Mouse (Mus musculus) left cerebral cortex, adult 6 months (tissue): Measurements from ENCODE around the gene Smoc2. TPM values are rescaled to one million over a fixed set of nuclear protein-coding genes. Genes with fewer than 3 reads are reported as not detected.

Experiments
- long read RNA-seq, 2 experiments: library from polyadenylated mRNA; unstranded; transcript quantifications; one replicate each; pipeline ENCODE4 v2.0.0; 2019 to 2020
- polyA plus RNA-seq: library from polyadenylated mRNA; unstranded; fragments of <200 nt; fragmentation: Nextera tagmentation; gene quantifications from 2 replicates; pipeline ENCODE4 v1.2.3, GENCODE M21; 2021

Gene Smoc2
- polyA plus RNA-seq = 8.9 and 11.0 TPM in 2 replicates
- long read RNA-seq, experiment 1, transcript Smoc2-201 (13 exons, 2,832 nt) = major isoform, 36 of 67 reads
- long read RNA-seq, experiment 1, partial matches to known transcripts = 5 of 67 reads
- long read RNA-seq, experiment 1, other reads (novel, unspliced or antisense) = 23 of 67 reads
- long read RNA-seq, experiment 2, transcript Smoc2-201 (13 exons, 2,832 nt) = major isoform, 9 of 20 reads
- long read RNA-seq, experiment 2, partial matches to known transcripts = 8 of 20 reads
- long read RNA-seq, experiment 2, other reads (novel, unspliced or antisense) = 3 of 20 reads

DNA sequence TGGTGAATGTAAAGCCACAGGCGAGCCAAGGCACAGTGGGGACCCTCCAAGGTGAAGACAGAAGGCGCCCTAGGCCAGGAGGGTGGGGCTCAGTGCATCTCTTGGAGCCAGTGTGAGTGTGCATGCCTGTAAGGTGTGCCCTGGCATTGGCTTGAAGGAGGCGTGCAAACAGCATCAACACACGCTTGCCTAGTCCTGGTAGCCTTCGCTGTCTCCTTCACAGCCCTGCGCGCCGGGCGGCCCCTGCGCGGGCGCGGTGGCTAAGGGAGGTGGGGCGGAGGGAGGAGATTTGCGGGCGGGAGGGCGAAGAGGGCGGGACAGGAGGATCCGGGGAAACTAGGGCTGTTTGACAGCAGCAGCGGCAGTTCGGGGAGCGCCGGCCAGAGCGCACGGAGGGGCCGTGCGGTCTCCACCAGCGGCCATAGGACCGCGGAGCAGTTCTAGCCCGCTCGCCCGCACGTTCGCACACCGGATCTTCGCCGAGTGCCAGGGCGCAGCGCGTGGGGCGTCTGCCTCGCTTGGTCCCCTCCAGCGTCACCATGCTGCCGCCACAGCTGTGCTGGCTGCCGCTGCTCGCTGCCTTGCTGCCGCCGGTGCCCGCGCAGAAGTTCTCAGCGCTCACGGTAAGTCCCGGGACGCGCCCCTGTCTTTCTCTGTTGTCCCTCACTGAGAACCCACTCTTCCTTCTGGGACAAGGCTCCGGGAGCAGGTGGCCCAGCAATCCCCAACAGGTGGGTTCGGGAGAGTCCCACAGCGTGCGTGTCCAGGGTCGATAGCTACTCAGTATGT is at the start of gene Smoc2:
Smoc2 (plus strand) TSS at position 330 of the 789 bp plus-strand sequence.

Other genes starting within 250 kb of the Smoc2 start
- not detected in 2 replicates for gene Gm7358, start 220.0 kb upstream of the Smoc2 start, polyA plus RNA-seq
- 33.4 and 35.0 TPM in 2 replicates for gene Dact2, start 75.2 kb upstream of the Smoc2 start, polyA plus RNA-seq